Mouse (Mus musculus) neural tube, embryonic 12.5 days (tissue): ENCODE measurements around the gene Daam1. TPM values are rescaled to one million over a fixed set of nuclear protein-coding genes. Genes with fewer than 3 reads are reported as not detected.

Source experiments
- ATAC-seq: fragments of 200-750 bp; cut with Nextera tagmentation; 2 replicates; pipeline ENCODE4 v1.8.0; 2017; ENCODE audit warnings: low read depth, mild to moderate bottlenecking, moderate TSS enrichment, moderate library complexity; ENCODE audit not compliant: low FRiP score
- H3K27ac ChIP-seq: fragments of 300-500 bp; sonication (generic); 2 replicates; pipeline ENCODE4 v1.5.1; 2016
- H3K27me3 ChIP-seq: fragments of 300-500 bp; sonication (generic); replicated peaks from 2 replicates; pipeline ENCODE4 v1.6.1; 2016; ENCODE audit warnings: mild to moderate bottlenecking
- H3K36me3 ChIP-seq: fragments of 300-500 bp; sonication (generic); 2 replicates; pipeline ENCODE4 v1.6.1; 2016; ENCODE audit warnings: mild to moderate bottlenecking
- H3K4me1 ChIP-seq: fragments of 300-500 bp; sonication (generic); 2 replicates; pipeline ENCODE4 v1.6.1; 2016
- H3K4me2 ChIP-seq: fragments of 300-500 bp; sonication (generic); replicated peaks from 2 replicates; pipeline ENCODE4 v1.6.1; 2016; ENCODE audit warnings: mild to moderate bottlenecking
- H3K4me3 ChIP-seq: fragments of 300-500 bp; sonication (generic); 2 replicates; pipeline ENCODE4 v1.5.1; 2016
- H3K9ac ChIP-seq: fragments of 300-500 bp; sonication (generic); 2 replicates; pipeline ENCODE4 v1.6.1; 2016; ENCODE audit warnings: mild to moderate bottlenecking
- H3K9me3 ChIP-seq: fragments of 300-500 bp; sonication (generic); 2 replicates; pipeline ENCODE4 v1.6.1; 2016; ENCODE audit warnings: mild to moderate bottlenecking
- WGBS: fragments of 180-500 bp; shearing (Covaris S2); methylation state at CpG from one replicate; pipeline ENCODE4 v1.1.7; 2016; 5-methylcytosine and 5-hydroxymethylcytosine counted together
- polyA plus RNA-seq: library from polyadenylated mRNA; unstranded; fragments of >200 nt; fragmentation: Nextera tagmentation; extraction: Ambion mirVana; gene quantifications from 2 replicates; pipeline ENCODE4 v1.2.1, GENCODE M21; 2016

Daam1 gene
- polyA plus RNA-seq, 1 experiment from 2014 or later = 16.1 TPM

DNA sequence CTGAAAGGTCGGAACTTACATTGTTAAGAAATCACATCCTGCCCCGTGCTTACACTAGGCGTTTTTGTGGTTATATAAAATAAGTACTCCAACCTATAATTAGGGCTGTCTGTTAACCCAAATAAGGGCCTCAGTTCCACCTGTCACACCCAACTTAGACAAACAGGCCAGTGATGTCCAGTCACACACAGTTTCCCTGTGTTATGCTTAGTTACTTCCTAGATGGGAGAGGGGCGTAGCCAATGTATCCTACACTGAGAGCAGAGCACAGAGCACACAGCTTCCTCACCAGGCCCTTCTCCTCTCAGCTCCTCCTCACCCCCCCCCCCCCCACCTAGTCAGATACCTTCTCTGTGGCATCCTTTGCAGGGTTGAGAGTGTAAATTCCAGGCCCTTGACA, 41.5 kb downstream of the Daam1 start:
- Histone ChIP-seq H3K36me3 (no peaks in the 10 kb centered on the region), H3K9me3 (no peaks in the 10 kb centered on the region), H3K9ac (no peak overlapping the region), H3K27me3 (no peaks in the 10 kb centered on the region), H3K27ac (no peak overlapping the region), H3K4me2 (no peak overlapping the region), H3K4me1 (peaks cover 20% of the 10 kb centered on the region), H3K4me3 (no peak overlapping the region)
- 87% methylated on average over 4 of the region's 4 CpGs for WGBS
- ATAC-seq = no peak

DNA sequence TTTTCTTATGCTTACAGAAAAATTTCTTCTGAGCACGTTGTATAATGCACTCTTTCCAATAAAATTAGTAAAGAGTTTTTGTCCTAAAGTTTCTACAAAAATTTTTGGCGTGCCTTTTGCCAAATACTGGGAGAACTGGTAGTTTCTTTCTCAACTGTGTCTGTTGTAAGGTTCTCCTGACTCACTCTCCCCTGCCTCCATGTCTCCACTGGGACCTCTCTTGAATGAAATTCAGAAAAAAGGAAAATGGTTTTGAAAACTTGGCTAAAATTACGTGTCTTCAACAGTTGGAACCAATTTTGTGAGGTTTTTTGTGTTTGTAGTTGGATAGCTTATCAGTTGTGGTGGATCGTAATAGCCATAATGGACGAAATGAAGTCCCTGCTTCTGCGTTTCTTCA, 43.7 kb downstream of the Daam1 start:
- Histone ChIP-seq H3K4me2 (no peak overlapping the region), H3K27me3 (no peaks in the 10 kb centered on the region), H3K27ac (no peak overlapping the region), H3K4me3 (no peak overlapping the region), H3K9me3 (no peaks in the 10 kb centered on the region), H3K9ac (no peak overlapping the region), H3K4me1 (peaks cover 22% of the 10 kb centered on the region), H3K36me3 (no peaks in the 10 kb centered on the region)
- ATAC-seq = no peak
- 92% methylated on average over 6 of the region's 6 CpGs for WGBS

DNA sequence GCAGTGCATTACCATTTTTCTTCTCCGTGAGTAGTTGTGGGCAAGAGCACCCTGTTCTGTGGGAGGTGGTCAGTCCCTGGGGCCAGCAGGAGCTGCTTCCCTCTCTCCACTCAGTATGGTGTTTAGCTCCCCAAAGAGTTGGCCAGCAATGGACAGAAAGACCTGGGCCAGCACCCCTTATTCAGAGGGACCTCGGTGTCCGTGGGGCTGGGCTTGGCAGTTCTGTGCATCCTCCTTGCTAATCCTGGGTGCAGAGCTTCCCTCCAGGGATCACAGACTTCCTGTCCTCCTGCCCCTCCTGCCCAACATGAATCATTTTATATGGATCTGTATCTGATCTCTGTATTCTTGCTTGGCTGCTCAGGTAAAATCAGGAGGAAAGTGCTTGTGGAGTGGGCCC, 44.1 kb downstream of the Daam1 start:
- H3K36me3 ChIP-seq = no peaks in the 10 kb centered on the region
- H3K9me3 ChIP-seq = no peaks in the 10 kb centered on the region
- H3K9ac ChIP-seq = no peak overlapping the region
- no peak overlapping the region for H3K4me2 ChIP-seq
- peaks cover 22% of the 10 kb centered on the region for H3K4me1 ChIP-seq
- no peaks in the 10 kb centered on the region for H3K27me3 ChIP-seq
- H3K4me3 ChIP-seq = no peak overlapping the region
- 91% methylated on average over 3 of the region's 3 CpGs for WGBS
- H3K27ac ChIP-seq = no peak overlapping the region
- no peak for ATAC-seq

DNA sequence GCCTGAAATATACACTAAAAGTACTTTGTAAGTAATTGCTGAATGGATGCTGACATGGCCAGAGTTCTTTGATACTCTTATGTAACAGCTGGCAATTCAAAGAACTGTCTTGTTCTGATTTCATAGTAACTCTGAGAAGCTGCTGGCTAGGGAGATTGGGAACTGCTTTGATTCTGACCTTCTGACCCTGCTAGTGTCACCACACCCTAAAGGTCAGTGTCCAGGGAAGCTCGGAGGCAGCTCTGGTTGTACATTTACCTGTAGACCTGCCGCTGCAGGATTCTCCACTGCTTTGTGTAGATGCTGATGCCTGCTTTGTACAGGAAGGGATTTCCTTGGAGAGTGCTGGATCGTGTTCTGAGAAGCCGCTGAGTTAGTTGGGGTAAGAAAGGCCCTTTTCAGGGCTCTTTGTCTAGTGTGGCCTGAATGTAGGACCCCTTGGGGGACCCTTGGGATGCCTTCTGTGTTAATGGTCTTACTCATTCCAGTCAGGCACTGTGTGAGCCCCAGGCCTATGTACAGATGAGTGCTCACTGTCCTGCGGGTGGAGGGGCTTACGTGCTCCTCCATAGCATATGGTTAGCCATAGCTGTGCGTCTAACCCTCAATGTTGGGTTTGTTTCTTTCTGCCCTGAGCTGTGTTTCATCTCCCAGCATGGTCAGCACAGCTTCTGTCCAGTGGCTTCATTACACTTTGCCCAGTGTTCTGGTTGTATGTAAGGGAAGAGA, 45.0 kb downstream of the Daam1 start:
- Histone ChIP-seq H3K4me1 (peaks cover 22% of the 10 kb centered on the region), H3K4me3 (no peak overlapping the region), H3K36me3 (no peaks in the 10 kb centered on the region), H3K4me2 (no peak overlapping the region), H3K9ac (no peak overlapping the region), H3K9me3 (no peaks in the 10 kb centered on the region), H3K27me3 (no peaks in the 10 kb centered on the region), H3K27ac (no peak overlapping the region)
- WGBS = 54% methylated on average over 7 of the region's 7 CpGs
- no peak for ATAC-seq

DNA sequence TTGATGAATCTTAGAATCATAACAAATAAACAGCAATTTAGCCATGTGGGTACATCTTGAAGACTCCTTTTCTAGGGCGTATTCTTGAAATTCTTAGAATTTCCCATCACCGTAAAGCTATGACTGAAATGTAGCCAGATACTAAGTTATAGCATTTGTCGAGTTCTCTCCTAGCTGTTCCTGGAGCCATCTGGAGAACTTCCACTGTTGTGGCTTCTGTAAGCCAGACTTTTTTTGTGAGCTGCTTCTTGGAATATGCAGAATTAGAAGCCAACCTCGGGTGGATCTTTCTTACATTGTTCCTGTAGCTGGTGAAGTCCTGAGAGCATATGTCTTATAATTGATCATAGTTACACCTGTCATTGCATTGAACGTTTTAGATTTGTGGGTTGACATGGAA, 50.1 kb downstream of the Daam1 start:
- Histone ChIP-seq H3K9me3 (no peaks in the 10 kb centered on the region), H3K36me3 (no peaks in the 10 kb centered on the region), H3K4me2 (no peak overlapping the region), H3K27me3 (no peaks in the 10 kb centered on the region), H3K4me1 (peaks cover 27% of the 10 kb centered on the region), H3K4me3 (no peak overlapping the region), H3K9ac (no peak overlapping the region), H3K27ac (no peak overlapping the region)
- WGBS = 90% methylated on average over 5 of the region's 5 CpGs
- ATAC-seq = no peak

DNA sequence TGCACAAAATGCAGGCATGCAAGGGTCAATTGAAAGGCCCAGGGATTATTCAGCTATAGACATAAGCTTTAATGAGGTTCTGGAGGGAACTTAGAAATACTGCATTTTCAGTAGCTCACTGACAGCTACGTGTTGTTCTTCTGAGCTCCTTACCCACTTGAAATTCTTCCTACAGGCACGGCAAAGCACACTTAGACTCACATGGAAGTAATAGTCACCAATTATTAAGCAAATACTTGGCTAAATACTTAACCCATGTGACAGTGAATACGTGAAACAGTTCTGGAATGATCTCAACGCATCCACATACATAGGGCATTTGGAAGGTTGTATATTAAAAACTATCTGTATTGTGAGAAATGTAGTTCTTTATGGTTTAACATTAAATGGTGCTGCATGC, 50.6 kb downstream of the Daam1 start:
- Histone ChIP-seq H3K36me3 (no peaks in the 10 kb centered on the region), H3K9me3 (no peaks in the 10 kb centered on the region)
- WGBS = 91% methylated on average over 4 of the region's 4 CpGs

DNA sequence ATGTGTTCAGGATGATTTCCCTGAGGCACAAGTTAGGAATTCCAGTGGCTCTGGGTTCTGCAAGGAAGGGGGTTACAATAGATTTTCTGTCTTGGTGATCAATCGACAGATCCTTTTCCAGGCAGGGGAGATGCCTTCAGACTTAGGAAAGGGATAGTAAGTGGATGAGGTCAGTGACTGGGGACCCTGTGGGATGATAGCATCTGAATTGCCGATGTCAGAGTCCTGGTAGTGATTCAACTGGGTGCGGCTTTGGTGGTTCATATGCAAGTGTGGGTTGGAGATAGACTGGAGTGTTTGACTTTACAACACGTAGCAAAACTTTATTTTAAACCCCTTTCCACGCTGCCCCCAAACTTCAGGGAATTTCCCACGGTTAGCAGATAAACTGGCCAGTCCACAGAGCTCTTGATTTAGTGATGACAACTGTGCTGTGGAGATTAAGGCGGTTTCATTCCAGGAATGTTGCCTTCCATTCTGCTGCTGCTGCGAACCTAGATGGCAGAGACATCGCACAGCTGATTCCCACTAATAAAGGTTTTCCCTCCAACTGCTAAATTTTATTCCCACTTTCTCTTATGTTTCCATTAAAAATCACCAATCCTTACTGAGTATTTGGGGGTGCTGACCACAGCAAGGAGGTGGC, 52.3 kb downstream of the Daam1 start:
- no peak for ATAC-seq
- no peak overlapping the region for H3K4me2 ChIP-seq
- WGBS = 78% methylated on average over 9 of the region's 9 CpGs
- peaks cover 27% of the 10 kb centered on the region; the same call in 1 of the 2 replicates for H3K4me1 ChIP-seq
- H3K9ac ChIP-seq = no peak overlapping the region
- H3K27ac ChIP-seq = no peak overlapping the region
- H3K27me3 ChIP-seq = no peaks in the 10 kb centered on the region
- H3K36me3 ChIP-seq = no peaks in the 10 kb centered on the region
- H3K9me3 ChIP-seq = no peaks in the 10 kb centered on the region
- no peak overlapping the region for H3K4me3 ChIP-seq

More for the DNA sequence above, 50.6 kb downstream of the Daam1 start:
- Histone ChIP-seq H3K4me3 (no peak overlapping the region), H3K9ac (no peak overlapping the region), H3K27me3 (no peaks in the 10 kb centered on the region), H3K4me2 (no peak overlapping the region), H3K27ac (no peak overlapping the region), H3K4me1 (peaks cover 27% of the 10 kb centered on the region)
- no peak for ATAC-seq

DNA sequence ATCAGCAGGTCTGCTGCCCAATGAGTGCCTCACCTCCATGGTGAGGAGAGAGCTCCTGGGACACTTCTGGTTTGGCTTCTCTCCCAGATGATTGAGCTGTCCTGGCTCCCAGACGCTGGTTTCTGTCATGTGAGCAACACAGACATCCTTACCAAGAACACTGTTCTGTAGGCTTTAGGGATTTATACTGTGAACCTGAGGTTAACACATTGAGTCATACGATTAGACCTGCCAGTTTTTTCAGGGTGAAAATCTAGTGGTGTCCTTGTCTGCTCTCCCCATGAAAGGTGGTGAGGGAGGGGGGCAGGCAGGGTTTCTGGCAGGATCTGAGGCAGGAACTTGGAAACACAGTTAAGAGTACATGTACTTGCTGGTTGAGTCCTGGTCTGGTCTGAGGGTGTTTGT, 54.3 kb downstream of the Daam1 start:
- Histone ChIP-seq H3K9ac (no peak overlapping the region), H3K27me3 (no peaks in the 10 kb centered on the region), H3K9me3 (no peaks in the 10 kb centered on the region), H3K36me3 (no peaks in the 10 kb centered on the region), H3K27ac (no peak overlapping the region), H3K4me1 (peaks cover 27% of the 10 kb centered on the region), H3K4me2 (no peak overlapping the region), H3K4me3 (no peak overlapping the region)
- WGBS = 89% methylated on average over 2 of the region's 2 CpGs
- ATAC-seq = no peak

DNA sequence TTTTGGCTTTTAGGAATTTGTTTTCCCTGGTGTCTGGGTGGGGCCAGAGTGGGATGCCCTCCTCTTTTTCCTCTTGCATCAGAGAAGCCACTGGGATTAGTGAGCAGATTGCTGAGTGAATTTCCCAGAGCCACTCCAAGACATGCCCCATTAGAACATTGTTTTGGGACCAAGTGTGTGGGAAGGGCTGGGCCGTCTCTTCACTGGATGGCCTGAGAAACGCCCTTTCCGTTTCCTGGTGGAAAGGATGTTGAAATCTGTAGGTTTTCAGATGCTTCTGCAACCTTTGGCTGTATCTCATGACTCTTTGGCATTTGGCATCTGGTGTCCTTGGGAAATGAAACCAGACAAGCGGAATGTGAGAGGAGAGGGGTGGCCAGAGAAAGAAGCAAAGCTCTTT, 54.8 kb downstream of the Daam1 start:
- Histone ChIP-seq H3K4me3 (no peak overlapping the region), H3K4me2 (no peak overlapping the region), H3K27ac (no peak overlapping the region), H3K36me3 (no peaks in the 10 kb centered on the region), H3K27me3 (no peaks in the 10 kb centered on the region), H3K9me3 (no peaks in the 10 kb centered on the region), H3K4me1 (peaks cover 27% of the 10 kb centered on the region), H3K9ac (no peak overlapping the region)
- ATAC-seq = no peak
- WGBS = 83% methylated on average over 4 of the region's 4 CpGs

DNA sequence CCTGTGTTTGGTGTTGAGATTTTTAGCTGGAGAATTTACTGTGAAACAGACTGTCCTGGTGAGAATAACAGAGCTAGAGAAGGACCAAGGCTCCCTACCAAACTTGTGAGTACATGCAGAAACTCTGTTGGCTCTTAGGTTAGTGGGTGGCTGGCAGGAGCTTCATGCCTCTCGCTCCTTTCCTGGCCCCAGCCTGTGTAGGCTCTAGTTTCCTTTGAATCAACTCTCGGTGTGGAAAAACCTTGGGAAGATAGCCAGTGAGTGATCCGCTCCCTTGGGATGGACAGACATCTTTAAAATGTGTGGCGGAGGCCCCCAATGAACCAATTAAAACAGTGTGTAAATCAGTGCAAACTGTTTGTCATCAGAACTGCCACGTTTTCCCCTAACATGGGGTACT, 55.5 kb downstream of the Daam1 start:
- no peaks in the 10 kb centered on the region for H3K36me3 ChIP-seq
- no peaks in the 10 kb centered on the region for H3K27me3 ChIP-seq
- 72% methylated on average over 5 of the region's 5 CpGs for WGBS
- peaks cover 27% of the 10 kb centered on the region for H3K4me1 ChIP-seq
- no peak overlapping the region for H3K4me3 ChIP-seq
- no peak overlapping the region for H3K9ac ChIP-seq
- ATAC-seq = no peak
- H3K27ac ChIP-seq = no peak overlapping the region
- no peaks in the 10 kb centered on the region for H3K9me3 ChIP-seq
- no peak overlapping the region for H3K4me2 ChIP-seq

DNA sequence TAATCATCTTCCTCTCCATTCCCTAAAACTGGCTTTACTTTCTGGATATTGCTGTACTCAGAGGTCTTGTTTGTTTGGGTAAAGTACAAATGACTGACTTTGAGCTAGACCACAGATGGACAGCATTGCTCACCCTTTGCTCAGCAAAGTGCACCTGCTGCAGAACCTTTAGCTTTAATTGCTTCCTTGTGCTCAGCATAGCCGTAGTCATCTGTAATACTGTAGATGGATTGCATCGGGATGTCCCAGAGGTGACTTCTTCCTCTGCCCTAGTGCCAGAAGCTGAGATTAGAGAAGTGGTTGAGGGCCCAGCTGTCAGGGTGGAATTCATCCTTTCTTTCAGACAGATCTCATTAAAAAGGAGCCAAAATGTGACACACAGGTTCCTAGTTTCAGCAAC, 56.1 kb downstream of the Daam1 start:
- Histone ChIP-seq H3K9me3 (no peaks in the 10 kb centered on the region), H3K4me1 (peaks cover 30% of the 10 kb centered on the region), H3K9ac (no peak overlapping the region), H3K27me3 (no peaks in the 10 kb centered on the region), H3K36me3 (no peaks in the 10 kb centered on the region), H3K27ac (no peak overlapping the region), H3K4me2 (no peak overlapping the region), H3K4me3 (no peak overlapping the region)
- WGBS = 64% methylated on average over 2 of the region's 2 CpGs
- ATAC-seq = no peak

DNA sequence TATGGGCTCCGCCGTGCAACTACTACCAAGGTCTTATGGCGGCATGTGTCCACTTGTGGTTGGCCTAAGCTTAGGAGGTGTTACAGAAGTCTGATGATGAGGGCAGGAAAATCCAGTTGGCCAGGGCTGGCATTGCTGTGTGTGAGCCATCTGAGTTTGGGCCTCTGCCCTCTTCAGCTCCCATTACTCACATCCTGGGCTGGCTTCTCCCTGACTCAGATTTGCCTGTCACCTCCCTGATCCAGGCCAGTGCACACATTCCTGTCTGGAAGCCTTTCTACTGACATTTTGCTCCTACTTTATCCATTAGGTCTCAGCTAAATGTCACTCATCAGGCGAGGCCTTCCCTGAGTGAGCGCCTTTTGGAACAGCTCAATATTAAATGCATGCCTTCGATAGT, 57.5 kb downstream of the Daam1 start:
- Histone ChIP-seq H3K4me3 (no peak overlapping the region), H3K4me2 (no peak overlapping the region), H3K9ac (no peak overlapping the region), H3K36me3 (no peaks in the 10 kb centered on the region), H3K27ac (no peak overlapping the region), H3K9me3 (no peaks in the 10 kb centered on the region), H3K4me1 (peaks cover 27% of the 10 kb centered on the region), H3K27me3 (no peaks in the 10 kb centered on the region)
- 96% methylated on average over 6 of the region's 6 CpGs for whole genome bisulfite sequencing
- no peak for ATAC-seq

DNA sequence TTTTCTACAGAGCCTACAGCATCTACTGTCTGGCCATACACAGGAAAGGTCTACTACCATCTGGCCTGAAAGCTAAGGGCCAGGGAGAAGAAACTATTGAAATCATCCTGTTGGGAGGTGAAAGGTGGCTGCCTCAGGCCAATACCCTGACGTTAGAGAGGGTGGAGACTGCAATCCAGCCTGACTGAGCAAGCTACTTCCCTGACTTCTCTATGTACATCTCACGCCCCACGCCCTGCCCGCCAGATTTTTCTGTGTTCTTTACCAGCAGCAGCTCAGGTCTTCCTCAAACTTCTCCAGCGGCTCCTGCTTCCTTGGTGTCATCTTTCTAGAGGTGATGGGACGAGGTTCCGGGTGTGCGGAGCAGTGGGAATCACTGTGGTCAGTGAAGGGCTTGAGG, 58.4 kb downstream of the Daam1 start:
- H3K36me3 ChIP-seq = no peaks in the 10 kb centered on the region
- H3K4me1 ChIP-seq = peaks cover 26% of the 10 kb centered on the region
- H3K4me3 ChIP-seq = no peak overlapping the region
- no peaks in the 10 kb centered on the region for H3K9me3 ChIP-seq
- no peaks in the 10 kb centered on the region for H3K27me3 ChIP-seq
- ATAC-seq = no peak
- 76% methylated on average over 8 of the region's 8 CpGs for WGBS
- H3K27ac ChIP-seq = no peak overlapping the region
- no peak overlapping the region for H3K9ac ChIP-seq
- no peak overlapping the region for H3K4me2 ChIP-seq
